Mouse (Mus musculus) heart, postnatal 25 days (tissue): Measurements from ENCODE around the gene Prpf3. TPM values are rescaled to one million over a fixed set of nuclear protein-coding genes. Genes with fewer than 3 reads are reported as not detected.

Experiments used
- total RNA-seq, 2 experiments: library from RNA; stranded (reverse); gene quantifications; 2 replicates each; pipeline ENCODE4 v1.2.3; 2021

Gene Prpf3
- total RNA-seq, 2 experiments from 2014 or later = 21.1 to 23.1 TPM

Other genes with a start within 250 kb of the Prpf3 start
- 10 to 100 TPM; 67.4 to 72.2 TPM for gene Ensa, start 230.9 kb downstream of the Prpf3 start, total RNA-seq
- gene Mcl1, start 197.1 kb downstream of the Prpf3 start, total RNA-seq = 100 to 1,000 TPM; 128 to 152 TPM
- 10 to 100 TPM; 52.6 to 64.6 TPM for gene Adamtsl4, start 168.0 kb downstream of the Prpf3 start, total RNA-seq
- gene Ecm1, start 116.3 kb downstream of the Prpf3 start, total RNA-seq = 10 to 100 TPM; 52.1 to 60.8 TPM
- gene Tars2, start 95.7 kb downstream of the Prpf3 start, total RNA-seq = 10 to 100 TPM; 46.6 to 49.4 TPM
- 10 to 100 TPM; 40.4 to 46.1 TPM for gene Rprd2, start 37.0 kb downstream of the Prpf3 start, total RNA-seq
- 100 to 1,000 TPM; 315 to 318 TPM for gene Mrps21, start 15.6 kb upstream of the Prpf3 start, total RNA-seq
- gene Ciart, start 26.4 kb upstream of the Prpf3 start, total RNA-seq = 10 to 100 TPM in 1 of 2 experiments, 1 to 10 TPM in 1; 2.1 to 12.9 TPM
- gene BC028528, start 36.1 kb upstream of the Prpf3 start, total RNA-seq = 10 to 100 TPM in 1 of 2 experiments, 1 to 10 TPM in 1; 7.2 to 13.9 TPM
- gene Aph1a, start 38.1 kb upstream of the Prpf3 start, total RNA-seq = 100 to 1,000 TPM; 110 to 120 TPM
- 100 to 1,000 TPM; 171 to 175 TPM for gene Car14, start 48.8 kb upstream of the Prpf3 start, total RNA-seq
- gene Anp32e, start 73.4 kb upstream of the Prpf3 start, total RNA-seq = 10 to 100 TPM; 74.2 to 92.2 TPM
- gene Plekho1, start 140.1 kb upstream of the Prpf3 start, total RNA-seq = 10 to 100 TPM; 76.4 to 89.1 TPM
- gene Vps45, start 202.6 kb upstream of the Prpf3 start, total RNA-seq = 10 to 100 TPM; 20.5 to 26.0 TPM
- gene Otud7b, start 248.6 kb upstream of the Prpf3 start, total RNA-seq = 10 to 100 TPM; 52.2 to 54.5 TPM